Mouse (Mus musculus) lung, adult 18-20 months (tissue): ENCODE measurements at regions not wholly inside any gene's neighbourhood (a gene's known extent, or its start where the extent isn't known, plus 50 kb on each side); places are given as distances from the start of the nearest gene placed in this dataset.

Source experiments
- DNase-seq, 2 experiments: peaks; one replicate each; pipeline ENCODE4 v3.0.0; 2022; ENCODE audit warnings: mixed read lengths in 2 of 2

- no peak for DNase-seq
Measured at GRCm38 (mm10) chr7:145040871-145041270, 101.1 kb upstream of the Ccnd1 start.

GRCm38 (mm10) chr7:145034385-145034784 is 94.7 kb upstream of the Ccnd1 start:
- DNase-seq = no peak

- no peak for DNase-seq
Measured at GRCm38 (mm10) chr7:145031275-145031674, 91.5 kb upstream of the Ccnd1 start.

- peak; percentile 85 to 86 for DNase-seq
Measured at GRCm38 (mm10) chr7:145030635-145031141, 91.0 kb upstream of the Ccnd1 start.

- DNase-seq = peak; percentile 78 to 79
Measured at GRCm38 (mm10) chr7:145029622-145030021, 89.9 kb upstream of the Ccnd1 start.

GRCm38 (mm10) chr7:145029124-145029523 is 89.4 kb upstream of the Ccnd1 start:
- DNase-seq = no peak

GRCm38 (mm10) chr7:145027061-145027460 is 87.3 kb upstream of the Ccnd1 start:
- no peak for DNase-seq

- DNase-seq = no peak
Measured at GRCm38 (mm10) chr7:145026014-145026285, 86.2 kb upstream of the Ccnd1 start.

- peak; percentile 66 to 78 for DNase-seq
Measured at GRCm38 (mm10) chr7:145025186-145026013, 85.7 kb upstream of the Ccnd1 start.

GRCm38 (mm10) chr7:145024651-145025050 is 84.9 kb upstream of the Ccnd1 start:
- DNase-seq = no peak

- DNase-seq = no peak
Measured at GRCm38 (mm10) chr7:145019137-145019536, 79.4 kb upstream of the Ccnd1 start.

- DNase-seq = no peak
Measured at GRCm38 (mm10) chr7:145018149-145018548, 78.4 kb upstream of the Ccnd1 start.

GRCm38 (mm10) chr7:145015463-145016085 is 75.8 kb upstream of the Ccnd1 start:
- no peak for DNase-seq

GRCm38 (mm10) chr7:145010757-145011156 is 71.0 kb upstream of the Ccnd1 start:
- DNase-seq = no peak

- no peak for DNase-seq
Measured at GRCm38 (mm10) chr7:145010004-145010403, 70.3 kb upstream of the Ccnd1 start.

GRCm38 (mm10) chr7:145008662-145009333 is 69.1 kb upstream of the Ccnd1 start:
- DNase-seq = no peak

GRCm38 (mm10) chr7:145007216-145007615 is 67.5 kb upstream of the Ccnd1 start:
- DNase-seq = no peak

GRCm38 (mm10) chr7:145001503-145002084 is 61.9 kb upstream of the Ccnd1 start:
- no peak for DNase-seq

- DNase-seq = no peak
Measured at GRCm38 (mm10) chr7:144999741-145000140, 60.0 kb upstream of the Ccnd1 start.

GRCm38 (mm10) chr7:144996847-144997246 is 57.1 kb upstream of the Ccnd1 start:
- DNase-seq = peak in 1 of 2 experiments; percentile 30

- DNase-seq = no peak
Measured at GRCm38 (mm10) chr7:144994229-144994628, 54.5 kb upstream of the Ccnd1 start.

- no peak for DNase-seq
Measured at GRCm38 (mm10) chr7:144993566-144993965, 53.8 kb upstream of the Ccnd1 start.

- DNase-seq = no peak
Measured at GRCm38 (mm10) chr7:144991760-144992159, 52.0 kb upstream of the Ccnd1 start.
